Mouse (Mus musculus) retina, postnatal 1 day (tissue): ENCODE results near the gene Dnajb2.
A peak's percentile ranks its signal among the peaks of the same experiment; 100 is the strongest.
"Not testable (repeated sequence)": the region's sequence is repeated elsewhere in the genome, so short reads cannot be mapped to it uniquely, and the experiment has no call there.

Experiments used
- DNase-seq: peaks from one replicate; pipeline ENCODE4 v3.0.0-alpha.2; 2012

Gene Dnajb2

DNA sequence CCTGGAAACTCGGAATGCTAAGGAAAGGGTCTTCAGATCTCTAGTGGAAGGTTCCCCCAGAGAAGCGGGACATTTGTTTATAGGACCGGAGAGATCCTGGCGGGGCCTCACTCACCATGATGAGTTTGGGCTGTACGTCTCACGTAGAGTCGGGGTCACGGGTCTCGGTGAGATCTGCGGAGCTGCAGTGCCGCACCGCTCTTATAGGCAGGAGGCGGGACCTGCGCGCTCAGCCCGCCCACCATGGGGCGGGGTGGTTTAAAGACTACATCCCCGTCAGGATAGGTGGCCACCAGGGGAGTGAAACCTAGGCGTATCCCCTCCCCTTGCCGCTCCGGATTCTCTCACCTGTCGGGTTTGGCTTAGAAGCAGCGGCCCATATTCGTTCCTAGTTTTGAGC, 17.1 kb upstream of the Dnajb2 start:
- peak; percentile 77 for DNase-seq

GRCm38 (mm10) chr1:75219531-75219930, 16.7 kb upstream of the Dnajb2 start, which contains the start of gene Tuba4a:
Tuba4a (minus strand) TSS chr1:75219865.
- DNase-seq = peak; percentile 47

DNA sequence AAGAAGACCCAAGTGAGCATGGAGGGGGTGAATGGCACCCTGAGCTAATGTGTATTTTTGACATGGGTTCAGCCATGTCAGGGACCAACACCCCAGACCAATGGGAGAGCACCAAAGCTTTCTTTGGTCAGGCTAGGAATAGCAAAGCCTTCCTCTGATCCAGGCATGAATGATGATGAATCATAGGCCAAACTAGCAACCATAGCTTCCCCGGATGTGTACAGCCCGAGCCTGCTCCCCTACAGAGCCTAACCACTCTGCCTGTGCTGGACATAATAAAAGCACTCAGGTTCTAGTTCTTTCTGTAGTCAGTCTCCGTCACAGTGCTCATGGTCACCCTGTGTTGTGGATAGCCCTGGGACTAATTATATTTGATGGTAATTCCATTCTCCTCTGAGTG, 14.7 kb upstream of the Dnajb2 start:
- DNase-seq = no peak

- no peak for DNase-seq
Measured at GRCm38 (mm10) chr1:75222926-75223325, 13.3 kb upstream of the Dnajb2 start.

DNA sequence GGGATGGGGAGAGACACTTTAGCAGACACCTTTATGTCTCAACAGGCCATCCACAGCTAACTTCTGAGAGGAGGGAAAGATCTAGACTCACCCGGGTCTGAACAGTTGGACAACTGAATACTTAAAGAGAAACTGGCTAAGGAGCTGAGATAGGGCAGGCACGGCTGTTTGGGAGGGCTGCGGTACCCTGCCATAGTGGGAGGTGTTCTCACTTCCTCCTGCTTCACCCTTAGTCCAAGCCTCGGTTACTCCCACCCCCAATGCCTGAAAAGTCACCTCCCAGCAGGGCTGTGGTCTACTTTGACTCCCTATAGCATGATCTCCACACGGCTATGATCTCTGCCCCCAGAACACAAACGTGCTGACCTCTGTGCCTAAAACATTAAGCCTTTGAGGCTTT, 12.7 kb upstream of the Dnajb2 start:
- DNase-seq = no peak

- no peak for DNase-seq
Measured at GRCm38 (mm10) chr1:75225473-75225872, 10.7 kb upstream of the Dnajb2 start.

- DNase-seq = no peak
Measured at GRCm38 (mm10) chr1:75226138-75226537, 10.1 kb upstream of the Dnajb2 start.

DNA sequence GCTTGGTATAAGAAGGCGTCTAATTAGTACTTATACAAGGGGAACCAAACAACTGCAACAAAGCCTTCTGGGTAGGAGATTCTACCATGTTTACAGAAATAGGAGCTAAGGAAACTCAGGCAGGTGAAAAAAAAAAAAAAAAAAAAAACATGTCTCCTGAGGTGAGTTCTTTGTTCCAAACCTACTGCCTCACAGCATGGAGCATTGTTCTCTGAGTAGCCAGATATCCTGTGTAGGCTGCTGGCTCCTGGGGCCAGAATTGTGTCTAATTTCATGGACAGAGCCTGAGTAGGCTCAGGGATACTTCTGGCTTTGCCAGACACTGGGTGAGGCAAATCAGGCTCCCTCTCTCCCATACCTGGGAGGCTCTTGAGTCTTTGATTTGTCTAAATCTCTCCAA, 8.6 kb upstream of the Dnajb2 start:
- DNase-seq = no peak

DNA sequence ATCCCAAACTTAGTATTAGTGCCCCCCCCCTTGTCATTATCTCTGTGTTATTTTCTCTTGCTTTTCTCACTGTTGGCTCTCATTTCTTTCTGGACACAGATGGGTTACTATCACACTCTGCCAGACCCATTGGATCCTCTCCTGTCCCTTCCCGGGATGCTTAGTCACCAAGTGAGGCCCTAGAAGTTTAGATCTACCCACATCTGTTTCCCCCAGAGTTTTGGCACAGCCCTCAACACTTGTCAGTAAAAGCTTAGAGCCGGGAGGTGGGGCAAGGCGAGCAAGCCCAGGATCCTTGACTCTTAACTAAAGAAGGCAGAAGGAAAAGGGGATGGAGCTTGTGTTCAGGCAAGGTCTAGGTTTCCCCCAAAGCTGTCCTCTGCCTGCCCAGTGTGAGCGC, 7.0 kb upstream of the Dnajb2 start:
- no peak for DNase-seq

- no peak for DNase-seq
Measured at GRCm38 (mm10) chr1:75230335-75230994, 5.7 kb upstream of the Dnajb2 start.

GRCm38 (mm10) chr1:75231224-75231623, 5.0 kb upstream of the Dnajb2 start:
- no peak for DNase-seq

DNA sequence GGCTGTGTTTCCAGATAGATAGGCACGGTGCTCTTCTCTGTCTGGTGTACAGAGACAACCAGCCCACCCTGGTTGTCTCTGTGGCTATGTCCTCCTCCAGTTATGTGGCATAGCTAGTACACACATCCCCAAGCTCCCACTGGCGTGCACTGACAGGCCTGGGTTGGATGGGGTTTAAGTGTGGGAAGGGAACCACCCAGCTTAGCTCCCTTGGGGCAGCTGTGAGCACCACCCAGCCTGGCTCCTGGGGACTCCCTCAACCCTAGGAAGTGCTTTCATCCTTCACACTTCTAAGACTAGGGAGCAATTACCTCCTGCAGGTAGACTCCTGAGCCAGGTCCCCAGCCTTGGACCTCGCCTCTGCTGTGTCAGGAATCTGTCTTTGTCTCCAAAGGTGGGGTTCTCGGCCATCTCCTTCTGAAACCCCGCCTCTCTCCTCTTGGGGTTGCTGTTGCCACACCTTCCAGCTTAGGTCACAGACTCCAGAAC, 4.5 kb upstream of the Dnajb2 start, which contains the start of gene A630095N17Rik:
Gene A630095N17Rik, minus strand, starts transcription at position 439 of the 489 bp plus-strand sequence.
- DNase-seq = no peak

DNA sequence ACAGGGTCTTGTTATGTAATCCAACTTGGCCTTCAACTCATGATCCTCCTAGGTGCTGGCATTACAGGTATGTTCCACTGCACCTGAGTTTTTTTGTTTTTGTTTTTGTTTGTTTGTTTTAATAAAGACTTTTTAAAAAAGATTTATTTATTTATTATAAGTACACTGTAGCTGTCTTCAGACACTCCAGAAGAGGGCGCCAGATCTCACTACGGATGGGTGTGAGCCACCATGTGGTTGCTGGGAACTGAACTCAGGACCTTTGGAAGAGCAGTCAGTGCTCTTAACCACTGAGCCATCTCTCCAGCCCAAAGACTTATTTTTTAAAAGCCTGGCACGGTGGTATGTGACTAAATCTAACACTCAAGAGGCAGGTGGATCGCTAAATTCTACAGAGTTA, 3.7 kb upstream of the Dnajb2 start:
- DNase-seq = not testable (repeated sequence)

GRCm38 (mm10) chr1:75234606-75235005, 1.6 kb upstream of the Dnajb2 start:
- peak; percentile 87 for DNase-seq

- no peak for DNase-seq
Measured at GRCm38 (mm10) chr1:75239591-75239990, 3.4 kb downstream of the Dnajb2 start.

- no peak for DNase-seq
Measured at GRCm38 (mm10) chr1:75243411-75243810, 7.2 kb downstream of the Dnajb2 start.

- no peak for DNase-seq
Measured at GRCm38 (mm10) chr1:75244175-75244826, 8.1 kb downstream of the Dnajb2 start.

DNA sequence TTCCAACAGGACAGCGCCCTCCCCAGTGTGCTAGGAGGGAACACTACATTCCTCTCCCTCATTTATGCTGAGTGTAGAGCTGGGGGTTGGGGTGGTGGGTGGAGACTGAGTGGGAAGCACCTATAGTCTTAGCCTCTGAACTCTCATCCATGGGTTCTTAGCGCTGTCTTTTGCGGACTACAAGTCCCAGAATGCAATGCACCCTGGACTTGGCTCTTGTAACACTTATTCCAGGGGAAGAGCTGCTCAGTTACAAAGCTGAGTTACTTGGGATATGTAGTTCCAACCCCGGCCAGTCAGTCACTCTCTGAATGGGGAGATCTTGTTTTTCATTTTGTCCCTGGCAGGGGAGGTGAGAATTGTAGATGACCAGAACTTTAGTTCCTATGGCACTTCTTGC, 8.6 kb downstream of the Dnajb2 start:
- DNase-seq = peak; percentile 82

- DNase-seq = no peak
Measured at GRCm38 (mm10) chr1:75247071-75247930, 11.1 kb downstream of the Dnajb2 start.

- DNase-seq = no peak
Measured at GRCm38 (mm10) chr1:75248041-75248772, 12.0 kb downstream of the Dnajb2 start.

DNA sequence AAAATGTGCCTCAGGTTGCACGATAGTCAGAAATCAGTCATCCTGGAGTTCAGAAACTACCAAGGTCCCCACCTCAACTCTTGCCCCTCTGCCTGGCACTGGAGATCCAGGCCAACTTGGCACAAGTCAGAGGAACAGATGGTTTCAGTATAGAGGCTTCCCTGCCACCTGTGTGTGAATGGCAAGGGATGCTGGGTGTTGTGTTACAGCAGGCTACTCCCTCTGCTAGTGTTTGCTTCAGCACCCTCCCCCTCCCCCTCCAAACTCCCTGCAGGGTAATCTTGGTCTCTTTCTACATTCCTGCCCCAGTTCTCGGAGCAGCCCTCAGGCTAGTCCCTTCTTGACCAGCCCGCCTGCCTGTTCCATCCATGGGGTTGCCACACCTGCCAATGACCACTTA, 14.3 kb downstream of the Dnajb2 start:
- DNase-seq = peak; percentile 44

DNA sequence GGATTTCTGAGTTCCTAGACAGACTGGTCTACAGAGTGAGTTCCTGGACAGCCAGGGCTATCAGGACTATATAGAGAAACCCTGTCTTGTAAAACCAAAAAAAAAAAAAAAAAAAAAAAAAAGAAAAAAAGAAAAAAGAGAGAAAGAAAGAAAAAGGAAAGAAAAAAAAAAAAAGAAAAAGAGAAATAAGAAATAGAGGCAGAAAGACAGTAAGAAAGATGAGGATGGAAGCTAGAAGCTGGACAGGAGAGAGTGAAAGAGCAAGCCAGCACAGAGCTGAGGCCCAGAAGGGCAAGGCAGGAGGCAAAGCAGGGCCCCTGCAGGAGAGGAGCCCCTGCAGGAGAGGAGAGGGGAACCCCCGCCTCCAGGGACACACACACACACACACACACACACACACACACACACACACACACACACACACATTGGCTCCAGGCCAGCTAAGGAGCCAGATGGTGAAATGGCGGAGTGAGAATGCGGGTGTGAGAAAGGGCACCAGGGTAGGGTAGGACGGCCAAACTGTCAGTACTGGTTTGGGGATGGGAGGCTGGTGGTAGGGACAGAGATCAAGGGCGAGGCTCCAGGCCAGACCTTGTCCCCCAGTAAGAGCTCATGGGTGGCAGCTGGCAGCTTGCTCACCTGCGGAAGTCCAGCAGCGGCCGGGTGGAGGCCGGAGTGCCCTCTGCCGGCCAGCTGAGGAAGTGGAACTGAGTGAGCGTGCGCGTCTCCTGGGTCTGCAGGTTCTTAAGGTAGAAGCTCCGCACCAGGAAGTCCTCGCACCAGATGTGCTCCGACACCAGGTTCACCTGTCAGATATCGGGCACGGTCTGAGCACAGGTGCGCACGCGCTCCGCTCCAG, 15.1 kb downstream of the Dnajb2 start:
- peak; percentile 85 for DNase-seq
